Mouse (Mus musculus) limb, embryonic 10.5 days (tissue): Measurements from ENCODE around the gene Rgs11. TPM values are rescaled to one million over a fixed set of nuclear protein-coding genes. Genes with fewer than 3 reads are reported as not detected.
A peak's percentile ranks its signal among the peaks of the same experiment; 100 is the strongest.
"Not testable (repeated sequence)": the region's sequence is repeated elsewhere in the genome, so short reads cannot be mapped to it uniquely, and the experiment has no call there.

Experiments used
- DNase-seq: peaks from one replicate; pipeline ENCODE4 v3.0.0-alpha.2; 2017; ENCODE audit warnings: low spot score
- H3K27ac ChIP-seq: fragments of 300-500 bp; sonication (generic); 2 replicates; pipeline ENCODE4 v1.5.1; 2016; ENCODE audit warnings: mild to moderate bottlenecking
- H3K27me3 ChIP-seq: fragments of 300-500 bp; sonication (generic); 2 replicates; pipeline ENCODE4 v1.6.1; 2016; ENCODE audit warnings: low read depth, mild to moderate bottlenecking; ENCODE audit not compliant: poor library complexity, severe bottlenecking
- H3K36me3 ChIP-seq: fragments of 300-500 bp; sonication (generic); 2 replicates; pipeline ENCODE4 v1.6.1; 2016; ENCODE audit warnings: mild to moderate bottlenecking, moderate library complexity
- H3K4me1 ChIP-seq: fragments of 300-500 bp; sonication (generic); 2 replicates; pipeline ENCODE4 v1.6.1; 2016
- H3K4me3 ChIP-seq: fragments of 300-500 bp; sonication (generic); 2 replicates; pipeline ENCODE4 v1.5.1; 2016; ENCODE audit warnings: mild to moderate bottlenecking, moderate library complexity
- H3K9me3 ChIP-seq: fragments of 300-500 bp; sonication (generic); replicated peaks from 2 replicates; pipeline ENCODE4 v1.6.1; 2016; ENCODE audit warnings: mild to moderate bottlenecking
- WGBS: fragments of 180-500 bp; shearing (Covaris S2); methylation state at CpG from one replicate; pipeline ENCODE4 v1.1.7; 2016; 5-methylcytosine and 5-hydroxymethylcytosine counted together
- polyA plus RNA-seq: library from polyadenylated mRNA; unstranded; fragments of >200 nt; fragmentation: Nextera tagmentation; extraction: Ambion mirVana; gene quantifications from 2 replicates; pipeline ENCODE4 v1.2.1, GENCODE M21; 2016

Rgs11 gene
- 1.3 and 1.5 TPM in 2 replicates for polyA plus RNA-seq

GRCm38 (mm10) chr17:26202737-26203136 lies at the start of gene Rgs11:
Gene Rgs11, plus strand, starts transcription at chr17:26202951.
- peaks cover 41% of the 10 kb centered on the region for H3K4me1 ChIP-seq
- H3K27ac ChIP-seq: no peak within 1 kb of the TSS
- H3K4me3 ChIP-seq: peak within 1 kb of the TSS; percentile 64
- H3K9me3 ChIP-seq: no peaks in the 10 kb centered on the region
- 1% methylated on average over 22 of the region's 22 CpGs for WGBS
- peaks cover 11% of the 10 kb centered on the region for H3K36me3 ChIP-seq
- peaks cover 90% of the 10 kb centered on the region for H3K27me3 ChIP-seq
- peak; percentile 43 for DNase-seq

DNA sequence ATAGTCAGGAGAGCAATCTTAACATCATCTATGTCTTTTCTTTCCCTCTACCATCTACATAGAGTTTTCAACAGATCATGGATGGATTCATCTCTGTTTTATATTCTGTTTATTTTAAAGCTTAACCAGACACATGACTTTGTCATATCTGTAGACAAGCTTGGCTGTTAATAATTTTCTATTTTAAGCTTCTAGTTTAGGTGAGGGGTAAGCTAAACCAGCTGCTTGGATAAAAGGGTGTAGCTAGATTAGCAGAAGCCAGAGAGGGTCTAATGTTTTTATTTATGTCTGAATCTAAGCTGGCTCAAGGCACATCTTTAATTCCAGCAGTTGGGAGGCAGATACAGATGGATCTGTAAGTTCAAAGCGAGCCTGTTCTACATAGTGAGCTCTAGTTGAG lies 40.0 kb upstream of the Rgs11 start:
- Histone ChIP-seq H3K4me3 (no peak overlapping the region), H3K4me1 (no peaks in the 10 kb centered on the region), H3K27me3 (no peaks in the 10 kb centered on the region), H3K36me3 (peaks cover 55% of the 10 kb centered on the region), H3K9me3 (no peaks in the 10 kb centered on the region), H3K27ac (no peak overlapping the region)
- DNase-seq: no peak
- WGBS: 96% methylated on average over 1 of the region's 1 CpGs

GRCm38 (mm10) chr17:26168039-26168438 lies 34.7 kb upstream of the Rgs11 start:
- Histone ChIP-seq H3K9me3 (no peaks in the 10 kb centered on the region), H3K27ac (no peak overlapping the region), H3K27me3 (no peaks in the 10 kb centered on the region), H3K4me3 (no peak overlapping the region), H3K4me1 (no peaks in the 10 kb centered on the region), H3K36me3 (peaks cover 50% of the 10 kb centered on the region)
- no peak for DNase-seq
- 100% methylated on average over 2 of the region's 2 CpGs for WGBS

DNA sequence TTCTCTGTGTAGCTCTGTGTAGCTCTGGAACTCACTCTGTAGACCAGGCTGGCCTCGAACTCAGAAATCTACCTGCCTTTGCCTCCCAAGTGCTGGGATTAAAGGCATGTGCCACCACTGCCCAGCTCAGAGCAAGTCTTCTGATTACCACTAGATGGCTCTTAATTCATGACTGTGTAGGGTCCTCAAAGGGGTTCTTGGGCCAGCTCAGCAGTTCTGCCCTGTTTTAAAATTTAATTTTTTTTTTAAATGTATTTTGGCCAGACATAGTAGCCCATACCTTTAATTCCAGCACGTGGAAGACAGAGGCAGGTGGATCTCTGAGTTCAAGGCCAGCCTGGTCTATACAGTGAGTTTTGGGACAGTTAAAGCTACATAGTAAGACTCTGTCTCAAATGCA lies 27.5 kb upstream of the Rgs11 start:
- H3K27me3 ChIP-seq, DNase-seq, H3K4me1 ChIP-seq, H3K27ac ChIP-seq, H3K4me3 ChIP-seq, H3K9me3 ChIP-seq: not testable (repeated sequence)
- H3K36me3 ChIP-seq: peaks cover 65% of the 10 kb centered on the region
- 87% methylated on average over 2 of the region's 2 CpGs for WGBS

DNA sequence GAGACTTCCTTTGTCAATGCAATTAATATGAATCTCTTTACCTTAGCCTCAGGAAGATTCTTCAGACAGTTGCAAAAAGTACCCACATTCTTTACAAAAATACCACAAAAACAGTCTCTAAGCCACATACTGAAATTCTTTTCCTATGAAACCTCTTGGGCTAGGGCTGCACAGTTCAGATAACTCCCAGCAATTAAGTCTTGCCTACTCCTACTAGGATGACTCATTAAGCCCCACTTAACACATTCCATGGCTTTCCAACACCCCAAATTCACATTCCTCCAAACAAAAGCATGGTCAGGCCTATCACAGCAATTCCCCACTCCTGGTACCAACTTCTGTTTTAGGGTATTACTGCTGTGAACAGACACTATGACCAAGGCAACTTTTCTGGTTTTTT lies 24.1 kb upstream of the Rgs11 start:
- no peak for DNase-seq
- Histone ChIP-seq H3K36me3 (peaks cover 83% of the 10 kb centered on the region), H3K9me3 (no peaks in the 10 kb centered on the region), H3K27me3 (no peaks in the 10 kb centered on the region), H3K4me3 (no peak overlapping the region), H3K27ac (no peak overlapping the region), H3K4me1 (no peaks in the 10 kb centered on the region)

GRCm38 (mm10) chr17:26181179-26181578 lies 21.6 kb upstream of the Rgs11 start:
- Histone ChIP-seq H3K27ac (no peak overlapping the region), H3K27me3 (no peaks in the 10 kb centered on the region), H3K4me1 (no peaks in the 10 kb centered on the region), H3K36me3 (peaks cover 86% of the 10 kb centered on the region), H3K9me3 (no peaks in the 10 kb centered on the region), H3K4me3 (no peak overlapping the region)
- DNase-seq: no peak
- WGBS: 92% methylated on average over 3 of the region's 3 CpGs

GRCm38 (mm10) chr17:26187592-26187991 lies 15.2 kb upstream of the Rgs11 start:
- Histone ChIP-seq H3K4me1 (no peaks in the 10 kb centered on the region), H3K9me3 (no peaks in the 10 kb centered on the region), H3K36me3 (peaks cover 98% of the 10 kb centered on the region), H3K27ac (no peak overlapping the region), H3K4me3 (no peak overlapping the region), H3K27me3 (no peaks in the 10 kb centered on the region)
- DNase-seq: no peak
- 96% methylated on average over 5 of the region's 5 CpGs for WGBS

DNA sequence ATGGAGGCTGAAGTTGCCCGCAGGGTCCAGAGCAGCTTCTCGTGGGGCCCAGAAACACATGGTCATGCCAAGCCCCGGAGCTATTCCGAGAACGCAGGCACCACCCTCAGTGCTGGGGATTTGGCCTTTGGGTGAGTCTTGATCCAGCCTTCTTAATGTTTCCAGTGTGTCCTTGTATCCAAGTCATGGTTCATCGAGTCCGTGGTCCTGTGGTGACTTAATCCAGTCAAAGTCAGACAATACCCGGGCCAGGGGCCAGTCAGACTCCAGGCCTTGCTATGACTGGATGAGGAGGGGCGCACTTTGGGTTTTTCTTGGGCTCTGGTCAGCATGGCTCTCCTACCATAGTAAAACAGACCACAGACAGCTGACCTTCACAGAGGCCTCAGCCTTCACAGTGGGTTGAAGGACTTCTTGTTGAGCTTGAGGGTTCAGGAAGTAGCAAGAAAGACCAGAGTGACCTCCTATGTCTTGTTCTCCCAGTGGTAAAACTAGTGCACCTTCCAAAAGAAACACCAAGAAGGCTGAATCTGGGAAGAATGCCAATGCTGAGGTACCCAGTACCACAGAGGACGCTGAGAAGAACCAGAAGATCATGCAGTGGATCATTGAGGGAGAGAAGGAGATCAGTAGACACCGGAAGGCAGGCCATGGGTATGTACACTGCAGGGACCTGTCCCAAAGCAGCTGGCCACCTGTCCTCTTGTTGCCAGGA lies 14.5 kb upstream of the Rgs11 start:
- Histone ChIP-seq H3K9me3 (no peaks in the 10 kb centered on the region), H3K4me1 (no peaks in the 10 kb centered on the region), H3K36me3 (peaks cover 98% of the 10 kb centered on the region), H3K27me3 (no peaks in the 10 kb centered on the region), H3K4me3 (no peak overlapping the region), H3K27ac (no peak overlapping the region)
- 95% methylated on average over 11 of the region's 11 CpGs for WGBS
- no peak for DNase-seq

DNA sequence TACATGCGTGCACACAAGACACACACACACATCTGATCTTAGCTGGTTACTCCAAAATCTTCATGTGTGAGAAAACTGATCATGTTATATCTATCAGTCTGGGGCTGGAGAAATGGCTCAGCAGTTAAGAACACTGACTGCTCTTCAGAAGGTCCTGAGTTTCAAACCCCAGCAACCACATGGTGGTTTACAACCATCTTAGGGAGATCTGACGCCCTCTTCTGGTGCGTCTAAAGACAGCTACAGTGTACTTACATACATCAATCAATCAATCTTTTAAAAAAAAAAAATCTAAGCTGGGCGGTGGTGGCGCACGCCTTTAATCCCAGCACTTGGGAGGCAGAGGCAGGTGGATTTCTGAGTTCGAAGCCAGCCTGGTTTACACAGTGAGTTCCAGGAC lies 11.3 kb upstream of the Rgs11 start:
- 91% methylated on average over 7 of the region's 7 CpGs for WGBS
- not testable (repeated sequence) for H3K4me3 ChIP-seq, H3K27me3 ChIP-seq, H3K27ac ChIP-seq, DNase-seq, H3K9me3 ChIP-seq, H3K4me1 ChIP-seq
- peaks cover 100% of the 10 kb centered on the region for H3K36me3 ChIP-seq

GRCm38 (mm10) chr17:26192481-26193190 lies 10.1 kb upstream of the Rgs11 start:
- Histone ChIP-seq H3K4me1 (no peaks in the 10 kb centered on the region), H3K9me3 (no peaks in the 10 kb centered on the region), H3K27ac (no peak overlapping the region), H3K36me3 (peaks cover 100% of the 10 kb centered on the region), H3K27me3 (peaks cover under 1% of the 10 kb centered on the region; the same call in 1 of the 2 replicates), H3K4me3 (no peak overlapping the region)
- no peak for DNase-seq
- WGBS: 96% methylated on average over 15 of the region's 15 CpGs

GRCm38 (mm10) chr17:26198892-26199291 lies 3.9 kb upstream of the Rgs11 start, which contains the start of gene Pdia2:
Gene Pdia2, minus strand, starts transcription at chr17:26199087.
- no peak within 1 kb of the TSS for H3K4me3 ChIP-seq
- no peaks in the 10 kb centered on the region for H3K9me3 ChIP-seq
- no peak within 1 kb of the TSS for H3K27ac ChIP-seq
- peaks cover 59% of the 10 kb centered on the region for H3K27me3 ChIP-seq
- 76% methylated on average over 4 of the region's 4 CpGs for WGBS
- peaks cover 26% of the 10 kb centered on the region for H3K4me1 ChIP-seq
- DNase-seq: no peak
- peaks cover 50% of the 10 kb centered on the region for H3K36me3 ChIP-seq

DNA sequence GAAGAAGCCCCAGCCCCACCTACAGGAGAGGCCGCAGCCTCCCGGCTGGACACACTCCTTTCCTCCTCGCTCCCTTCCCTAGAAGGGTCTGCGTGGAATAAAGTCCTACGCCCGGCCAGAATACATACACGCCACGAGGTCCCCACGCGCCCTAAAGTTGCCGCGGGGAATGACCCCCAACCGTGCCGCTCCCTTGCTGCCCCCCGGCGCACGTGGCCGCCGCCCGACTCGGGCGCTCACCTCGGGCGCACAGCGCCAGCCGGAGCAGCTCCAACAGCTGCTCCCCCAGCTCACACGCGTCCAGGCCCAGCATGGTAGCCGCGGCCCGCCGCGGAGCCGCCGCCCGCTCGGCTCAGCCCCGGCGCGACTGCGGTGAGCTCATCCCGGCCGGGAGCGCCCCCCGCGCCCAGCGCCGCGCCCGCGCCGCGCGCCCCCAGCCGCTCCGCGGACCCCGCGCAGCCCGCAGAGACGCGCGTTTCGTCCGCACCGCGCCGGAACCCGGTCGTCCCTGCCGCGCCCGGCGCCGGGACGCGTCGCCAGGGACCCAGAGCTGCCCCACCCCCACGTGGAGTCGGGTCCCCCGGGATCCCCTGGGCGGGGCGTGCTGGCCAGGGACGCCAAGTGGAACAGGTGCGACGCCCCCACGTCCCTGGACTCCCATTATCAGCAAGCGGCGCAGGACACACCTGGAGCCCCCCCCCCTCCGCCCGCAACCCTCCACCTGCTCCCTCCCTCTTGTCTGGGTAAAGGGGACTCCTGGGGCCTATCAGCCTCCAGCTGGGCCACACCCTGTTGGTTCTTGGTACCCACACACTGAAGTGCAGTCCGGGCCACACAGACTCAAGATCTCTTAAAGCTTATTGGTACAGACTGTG lies 1.7 kb upstream of the Rgs11 start:
- DNase-seq: peak; percentile 52
- peak overlapping the region; percentile 73 for H3K27ac ChIP-seq
- no peaks in the 10 kb centered on the region for H3K9me3 ChIP-seq
- peak overlapping the region; percentile 64 for H3K4me3 ChIP-seq
- H3K27me3 ChIP-seq: peaks cover 81% of the 10 kb centered on the region
- H3K36me3 ChIP-seq: peaks cover 28% of the 10 kb centered on the region
- WGBS: 11% methylated on average over 91 of the region's 92 CpGs
- H3K4me1 ChIP-seq: peaks cover 41% of the 10 kb centered on the region

GRCm38 (mm10) chr17:26201998-26202397 lies 753 bp upstream of the Rgs11 start:
- peaks cover 19% of the 10 kb centered on the region for H3K36me3 ChIP-seq
- no peak for DNase-seq
- H3K27me3 ChIP-seq: peaks cover 84% of the 10 kb centered on the region
- peaks cover 41% of the 10 kb centered on the region for H3K4me1 ChIP-seq
- H3K9me3 ChIP-seq: no peaks in the 10 kb centered on the region
- 0 out of 2 replicates have a peak overlapping the region, but pooled peaks have one; percentile 64 for H3K4me3 ChIP-seq
- H3K27ac ChIP-seq: no peak overlapping the region
